Mouse (Mus musculus) layer of hippocampus, adult 9-10 months (tissue): ENCODE results near the gene Nav3.
"Not testable (repeated sequence)": the region's sequence is repeated elsewhere in the genome, so short reads cannot be mapped to it uniquely, and the experiment has no call there.

Source experiments
- DNase-seq: peaks from one replicate; pipeline ENCODE4 v3.0.0; 2022; ENCODE audit warnings: low spot score

Nav3 gene

DNA sequence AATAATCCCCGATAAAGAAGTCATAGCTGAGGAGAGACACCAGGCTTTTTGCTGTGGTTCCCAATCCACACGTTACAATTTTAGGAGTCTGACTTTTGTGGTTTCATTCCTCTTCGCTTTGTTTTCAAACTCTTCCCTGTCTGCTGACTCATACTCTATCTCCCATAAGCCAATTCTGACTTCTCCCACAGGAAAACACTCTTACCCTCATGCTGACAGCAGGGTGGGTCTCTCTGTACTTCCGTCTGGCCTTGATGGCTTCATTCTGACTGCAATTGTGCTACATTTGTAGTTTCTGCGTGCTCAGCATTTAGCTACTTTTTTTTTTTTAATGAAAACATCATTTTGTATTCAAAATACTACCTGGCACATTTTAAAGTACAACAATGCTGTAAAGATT lies 379.4 kb downstream of the Nav3 start:
- no peak for DNase-seq

GRCm38 (mm10) chr10:110072355-110072754 lies 383.6 kb downstream of the Nav3 start:
- DNase-seq, result no peak

- DNase-seq, result no peak
These were observed 394.8 kb downstream of the Nav3 start for GRCm38 (mm10) chr10:110061166-110061565.

GRCm38 (mm10) chr10:110037547-110037946 lies 418.5 kb downstream of the Nav3 start:
- DNase-seq, result no peak

DNA sequence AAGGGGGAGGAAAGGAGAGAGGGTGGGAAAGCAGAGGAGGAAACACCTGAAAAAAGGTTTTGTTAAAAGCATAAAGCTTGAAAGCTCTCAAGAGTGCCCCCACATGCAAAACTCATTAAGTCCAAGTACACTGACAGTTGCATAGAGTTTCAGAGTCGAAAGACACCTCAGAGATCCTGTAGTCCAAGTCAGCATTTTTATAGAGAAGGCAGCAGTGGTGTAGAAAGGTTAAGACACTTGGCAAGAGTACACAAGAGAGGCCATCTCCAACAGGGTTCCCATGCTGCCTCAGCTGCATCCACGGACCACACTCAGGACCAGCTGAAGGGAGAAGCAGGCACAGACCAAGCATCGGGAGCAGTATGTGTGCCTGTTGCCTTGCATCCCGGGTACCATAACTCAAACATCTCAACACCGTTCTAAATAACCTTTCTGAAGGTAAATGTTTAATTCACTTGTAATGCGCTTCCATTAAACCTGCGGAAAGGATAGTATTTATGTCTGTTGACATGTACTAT lies 421.4 kb downstream of the Nav3 start:
- DNase-seq, result no peak

DNA sequence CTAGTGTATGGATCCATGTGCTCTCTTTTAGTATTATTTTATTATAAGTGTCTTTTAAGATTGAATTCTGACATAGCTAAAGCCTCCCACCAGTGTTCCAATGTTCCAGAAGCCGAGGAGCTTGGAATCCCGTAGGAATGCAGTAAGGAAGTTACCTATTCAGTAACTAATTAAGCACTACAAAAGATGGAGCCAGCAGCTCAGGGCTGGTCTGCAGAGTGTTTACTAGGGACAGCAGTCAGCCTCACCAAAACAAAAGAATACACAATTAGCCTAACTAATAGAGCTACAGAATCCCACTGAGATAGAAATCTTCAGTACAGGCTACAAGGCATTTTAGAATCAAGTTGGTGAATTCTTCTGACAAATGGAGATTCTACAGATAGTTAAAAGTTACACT lies 431.1 kb downstream of the Nav3 start:
- DNase-seq, result not testable (repeated sequence)

GRCm38 (mm10) chr10:110022100-110022499 lies 433.9 kb downstream of the Nav3 start:
- DNase-seq, result no peak

DNA sequence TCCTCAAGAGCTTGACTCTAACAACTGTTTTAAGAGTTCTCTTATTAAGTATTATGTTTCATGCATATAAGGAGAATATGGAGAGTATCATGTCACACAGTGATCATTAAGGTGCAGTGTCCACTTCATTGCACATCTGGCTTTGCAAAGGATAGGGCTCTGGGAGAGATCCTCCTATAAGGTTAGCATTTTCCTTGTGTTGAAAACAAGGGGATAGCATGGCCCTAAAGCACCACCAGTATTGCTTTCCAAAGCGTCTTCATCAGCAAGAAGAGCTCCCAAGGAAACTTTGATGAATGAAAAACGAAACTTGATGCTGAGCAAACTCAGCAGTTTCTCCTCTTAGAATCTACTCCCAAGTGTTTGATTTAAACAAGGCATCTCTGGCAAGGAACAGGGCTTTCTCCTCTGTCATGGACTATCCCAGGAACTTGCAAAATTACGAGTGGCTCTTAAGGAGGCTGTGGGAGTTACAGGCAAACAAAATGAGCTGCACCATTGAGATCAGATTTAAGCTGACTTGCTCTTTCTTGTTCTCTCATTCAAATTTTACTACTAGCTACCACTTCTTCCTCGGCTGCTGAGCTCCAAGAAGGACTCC lies 436.6 kb downstream of the Nav3 start:
- no peak for DNase-seq

DNA sequence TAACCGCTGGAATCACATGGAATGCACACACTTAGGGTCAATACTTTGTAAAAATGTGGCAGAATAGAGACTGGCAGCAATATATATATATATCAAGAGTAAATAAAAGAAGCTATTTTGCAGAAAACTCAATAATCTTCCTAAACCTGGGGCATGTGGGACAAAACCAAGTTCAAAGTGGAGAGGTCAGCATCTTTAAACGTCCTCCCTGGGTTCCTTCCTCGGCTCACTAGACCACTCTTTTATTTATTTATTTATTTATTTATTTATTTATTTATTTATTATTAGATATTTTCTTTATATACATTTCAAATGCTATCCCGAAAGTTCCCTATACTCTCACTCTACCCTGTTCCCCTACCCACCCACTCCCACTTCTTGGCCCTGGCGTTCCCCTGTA lies 454.7 kb downstream of the Nav3 start:
- not testable (repeated sequence) for DNase-seq

GRCm38 (mm10) chr10:110000755-110001247 lies 455.2 kb downstream of the Nav3 start:
- DNase-seq, result no peak

DNA sequence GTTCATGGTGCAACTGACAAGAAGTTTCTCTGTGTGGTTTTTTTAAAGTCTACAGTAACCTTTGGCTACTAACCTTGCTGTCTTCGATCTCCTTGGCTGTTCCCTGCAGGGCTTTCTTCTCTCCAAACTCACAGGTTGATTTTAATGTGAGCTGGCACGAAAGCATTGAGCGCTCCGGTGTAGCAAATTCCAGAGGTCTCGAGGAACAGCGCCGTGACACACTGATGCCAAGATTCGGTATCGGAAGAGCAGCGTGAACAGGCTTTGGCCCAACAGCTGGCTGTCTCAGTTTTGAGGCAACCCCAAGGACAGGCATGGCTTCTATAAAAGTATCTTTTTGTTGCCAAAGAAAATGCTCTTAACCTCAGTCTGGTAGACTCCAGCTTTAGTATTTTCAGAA lies 456.1 kb downstream of the Nav3 start:
- DNase-seq, result no peak

- no peak for DNase-seq
These were observed 461.7 kb downstream of the Nav3 start for GRCm38 (mm10) chr10:109994302-109994701.

DNA sequence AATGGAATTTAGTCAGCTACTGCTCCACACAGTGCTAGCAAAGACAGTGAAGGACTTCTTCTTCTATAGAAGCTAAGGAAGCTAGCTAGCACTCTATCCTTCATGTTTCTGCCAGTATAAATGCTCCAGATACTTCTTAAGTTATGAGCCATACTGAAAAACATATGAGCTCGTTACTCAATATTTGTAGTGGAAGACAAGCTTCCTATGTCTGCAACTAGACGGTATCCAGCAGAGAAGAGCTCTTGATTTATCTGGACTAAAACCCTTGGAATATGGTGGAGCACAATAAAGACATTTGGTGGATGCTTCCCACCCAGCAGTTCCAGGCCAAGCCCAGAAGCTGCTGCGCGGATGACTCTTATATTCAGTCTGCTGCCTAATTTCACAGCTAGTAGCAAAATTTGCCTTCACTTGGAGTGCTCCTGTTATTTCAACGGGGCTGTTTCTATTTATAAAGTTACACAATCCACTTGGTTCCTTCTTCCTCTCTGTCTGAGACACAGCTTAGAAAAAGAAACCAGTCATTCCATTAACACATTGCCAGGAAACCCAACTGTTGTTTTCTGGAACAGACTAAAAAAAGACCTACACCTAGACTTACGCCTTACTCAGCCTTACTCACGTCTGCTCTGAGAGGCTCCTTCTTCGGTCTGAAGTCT lies 470.0 kb downstream of the Nav3 start:
- DNase-seq, result peak; percentile 49

- no peak for DNase-seq
These were observed 479.7 kb downstream of the Nav3 start for GRCm38 (mm10) chr10:109976351-109976750.

DNA sequence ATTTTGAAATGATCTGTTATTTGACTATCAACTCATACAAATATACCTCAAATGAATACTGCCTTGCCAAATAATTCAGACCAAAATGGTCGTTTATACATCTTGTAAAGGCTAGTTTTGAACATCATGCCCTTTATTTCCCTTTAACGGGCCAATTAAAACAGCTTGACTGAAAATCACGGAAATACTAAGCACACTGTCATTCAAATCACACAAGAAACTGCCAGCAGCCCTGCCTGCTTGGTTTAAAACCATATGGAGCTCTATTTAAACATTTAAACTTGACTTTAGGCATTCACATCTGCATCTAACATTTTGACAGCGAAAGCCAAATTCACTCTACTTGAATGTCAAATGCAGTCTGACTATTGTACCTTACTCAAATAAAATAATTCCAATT lies 481.8 kb downstream of the Nav3 start:
- no peak for DNase-seq

DNA sequence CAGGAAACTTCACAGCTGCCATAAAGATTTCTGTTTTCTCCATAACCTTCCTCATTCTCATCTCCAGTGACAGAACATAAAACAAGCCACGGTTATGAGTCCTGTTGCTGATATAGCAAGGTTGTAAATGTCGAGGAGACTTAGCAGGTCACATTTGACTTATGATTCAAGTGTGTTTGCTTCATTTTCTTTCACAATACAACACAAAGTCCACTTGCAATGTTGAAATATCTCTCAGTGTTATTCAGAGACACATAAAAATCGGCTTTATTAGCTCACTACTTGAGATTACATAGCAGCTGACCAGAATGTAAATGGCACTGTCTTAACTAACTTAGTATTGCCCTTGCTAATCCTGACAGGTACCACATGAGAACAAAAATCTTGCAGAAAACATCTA lies 482.5 kb downstream of the Nav3 start:
- DNase-seq, result no peak

- DNase-seq, result no peak
These were observed 505.7 kb downstream of the Nav3 start for GRCm38 (mm10) chr10:109950296-109950695.

DNA sequence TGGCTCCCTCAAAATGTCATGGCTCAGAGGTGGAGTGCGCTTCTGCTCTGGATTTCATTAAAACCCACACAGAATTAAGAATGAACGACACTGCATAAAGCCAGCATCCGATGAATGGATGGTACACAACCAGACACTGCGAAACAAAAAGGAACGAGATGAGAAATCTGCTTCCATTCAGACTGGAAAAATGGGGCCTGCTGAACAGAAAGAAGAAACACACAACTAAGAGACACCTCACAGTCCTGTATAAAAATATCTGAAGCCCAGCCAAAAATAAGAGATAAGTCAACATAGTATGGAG lies 526.7 kb downstream of the Nav3 start:
- no peak for DNase-seq

- DNase-seq, result no peak
These were observed 527.3 kb downstream of the Nav3 start for GRCm38 (mm10) chr10:109928547-109929318.

GRCm38 (mm10) chr10:109926149-109926548 lies 529.9 kb downstream of the Nav3 start:
- no peak for DNase-seq

DNA sequence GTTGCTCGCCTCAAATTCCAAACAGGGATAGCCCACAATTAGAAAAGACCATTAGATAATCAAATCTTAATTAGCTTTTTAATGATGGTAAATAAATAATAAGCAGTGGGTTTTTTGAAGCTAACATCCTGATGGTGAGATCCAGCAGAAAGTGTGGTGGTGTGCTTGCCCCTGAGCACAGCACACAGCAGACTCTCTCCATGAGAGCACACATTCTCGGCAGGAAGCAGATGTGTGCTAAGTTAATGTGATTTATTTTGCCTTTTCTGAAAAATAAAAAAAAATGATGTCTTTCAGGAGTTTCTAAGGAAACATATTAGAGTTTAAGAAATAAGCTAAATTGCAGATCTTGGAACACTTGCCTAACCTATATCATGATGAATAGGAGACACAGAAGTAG lies 531.9 kb downstream of the Nav3 start:
- no peak for DNase-seq

DNA sequence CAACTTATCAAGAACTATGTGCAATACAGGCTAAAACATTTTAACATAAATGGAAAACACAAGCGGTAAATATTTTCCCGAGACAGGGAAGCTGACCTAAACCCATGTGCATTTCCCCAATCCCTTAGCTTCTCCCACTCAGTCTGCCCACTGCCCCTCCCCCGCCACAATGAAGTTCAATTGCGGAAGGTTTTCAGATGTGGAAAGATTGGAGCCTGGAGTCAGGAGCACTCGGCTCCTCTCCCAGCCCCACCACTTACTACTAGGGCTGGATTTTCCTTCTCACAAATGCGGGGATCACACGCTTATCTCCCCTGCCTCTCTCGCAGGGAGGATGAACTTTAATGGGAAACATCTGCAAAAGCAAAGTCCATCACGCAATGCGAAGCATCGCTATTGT lies 534.6 kb downstream of the Nav3 start:
- no peak for DNase-seq

DNA sequence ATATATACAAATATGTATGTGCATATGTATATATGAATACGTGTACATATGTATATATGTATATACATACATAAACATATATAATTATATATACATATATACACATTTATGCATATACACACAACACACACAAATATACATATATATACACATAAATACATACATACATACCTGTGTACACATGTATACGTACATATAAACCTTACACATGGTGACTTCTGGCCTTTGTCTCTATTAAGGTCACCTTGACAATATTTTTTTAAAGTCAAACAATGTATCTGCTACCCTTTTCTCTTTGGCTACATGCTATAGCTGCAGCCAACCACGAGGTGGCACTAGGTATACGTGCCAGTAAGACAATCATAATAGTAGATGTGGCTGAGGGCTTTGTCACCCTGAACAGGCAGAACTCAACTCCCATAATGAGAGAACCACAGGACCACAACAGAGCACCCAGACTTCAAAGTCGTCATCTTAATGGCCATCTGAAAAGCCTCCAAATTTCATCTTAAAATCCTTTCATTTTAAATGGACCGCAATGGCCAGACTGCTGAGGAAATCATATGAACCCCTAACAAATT lies 535.3 kb downstream of the Nav3 start:
- peak; percentile 66 for DNase-seq
